Mouse (Mus musculus): ENCODE data around the gene Crybg2.

DNA sequence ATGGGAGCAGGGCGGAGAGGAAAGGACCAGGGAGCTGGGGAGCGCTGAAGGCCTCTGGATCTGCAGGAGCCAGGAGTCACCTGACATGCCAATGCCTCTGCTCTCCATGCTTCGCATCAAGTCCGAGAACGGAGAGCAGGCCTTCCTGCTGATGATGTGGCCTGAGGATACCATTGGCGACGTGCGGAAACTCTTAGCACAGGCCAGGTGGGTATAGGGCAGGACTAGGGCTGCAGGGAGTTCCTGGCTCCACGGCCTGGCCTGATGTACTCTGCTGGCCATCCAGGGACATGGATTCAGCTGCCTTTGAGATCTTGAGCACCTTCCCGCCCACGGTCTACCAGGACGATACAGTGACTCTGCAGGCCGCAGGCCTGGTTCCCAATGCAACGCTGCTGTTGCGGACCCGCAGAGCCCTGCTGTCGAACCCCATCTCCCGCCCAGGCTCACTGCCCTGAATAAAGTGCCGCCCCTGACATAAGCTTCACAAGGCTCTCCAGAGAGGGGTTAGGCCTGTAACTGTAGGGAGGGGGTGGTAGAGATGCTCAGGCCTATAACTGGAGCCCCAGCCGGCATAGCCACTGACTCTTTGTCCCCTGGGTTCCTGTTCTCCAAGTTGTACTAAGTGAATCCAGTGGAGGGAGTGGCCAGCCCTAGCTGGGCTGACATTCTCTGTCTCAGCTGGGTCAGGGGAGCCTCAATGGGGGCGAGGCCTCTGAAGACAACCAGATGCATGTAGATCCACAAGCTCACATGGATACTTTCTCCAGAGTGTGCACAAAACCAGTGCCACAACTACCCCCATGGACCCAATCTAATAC lies 65.9 kb downstream of the Crybg2 start:
- TF ChIP-seq CTCF (conservative IDR thresholded peaks at IDR 0.05; ENCODE audit: low read length) (no peak), POU5F1 (IDR thresholded peaks at IDR 0.05; ENCODE audit: borderline replicate concordance, low read length) (no peak)
